Mouse (Mus musculus): Measurements from ENCODE around the gene Nrg3. TPM values are rescaled to one million over a fixed set of nuclear protein-coding genes. Genes with fewer than 3 reads are reported as not detected.

Nrg3 gene
- polyA plus RNA-seq (2014; fragmentation: Nextera tagmentation; extraction: Ambion mirVana): 14.4 and 15.9 TPM in 2 replicates

DNA sequence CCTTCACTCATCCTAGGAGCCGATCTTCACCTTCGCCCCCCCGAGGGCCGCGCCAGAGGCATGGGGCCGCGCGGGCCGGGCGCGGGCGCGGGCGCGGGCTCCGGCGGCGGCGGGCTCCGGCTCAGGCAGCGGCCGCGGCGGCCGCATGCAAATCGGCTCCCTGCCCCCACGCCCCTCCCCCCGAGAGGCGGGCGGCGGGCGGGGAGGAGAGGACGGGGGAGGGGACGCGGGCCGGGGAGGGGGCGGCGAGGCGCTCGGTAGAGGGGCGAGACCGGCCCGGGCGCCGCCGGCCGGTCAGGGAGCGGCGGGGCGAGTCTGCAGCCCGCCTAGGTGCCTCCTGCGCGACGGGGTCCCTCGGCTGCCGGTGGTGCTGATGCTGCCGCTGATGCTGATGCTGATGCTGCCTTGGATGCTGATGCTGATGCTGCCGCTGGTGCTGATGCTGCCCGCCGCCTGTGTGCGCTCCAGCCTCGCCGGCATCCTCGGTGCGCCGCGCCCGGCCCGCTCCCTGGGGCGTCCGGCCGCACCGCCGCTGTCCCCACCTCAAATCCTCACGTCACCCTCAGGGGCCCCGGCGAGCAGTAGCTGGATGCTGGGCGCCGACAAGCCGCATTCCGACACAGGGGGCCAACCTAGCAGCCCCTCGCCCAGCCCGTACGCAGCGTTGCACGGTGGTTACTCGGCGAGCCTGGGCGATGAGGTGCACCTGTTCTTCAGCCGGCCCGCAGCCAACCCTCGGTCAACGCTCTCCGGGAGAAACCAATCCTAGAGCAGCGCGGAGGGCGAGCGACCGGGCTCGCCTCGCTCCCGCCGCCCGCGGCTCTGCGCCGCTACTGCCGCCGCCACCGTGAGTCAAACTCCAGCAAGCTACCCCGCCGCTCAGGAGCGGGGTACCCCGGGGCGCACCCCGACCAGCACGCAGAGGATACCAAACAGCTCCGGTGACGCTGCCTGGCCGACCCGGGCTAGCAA, at the start of gene Nrg3:
Gene Nrg3 (minus strand): TSS at position 299 of the 972 bp plus-strand sequence.
- Histone ChIP-seq H3K4me1 (replicated peaks; ENCODE audit: control insufficient read depth, insufficient read depth, low read length) (peaks cover 13% of the 10 kb centered on the region; the same call in 1 of the 2 replicates), H3K9ac (peak within 1 kb of the TSS; percentile 94), H3K36me3 (replicated peaks; ENCODE audit: control insufficient read depth, insufficient read depth) (no peaks in the 10 kb centered on the region), H3K27me3 (ENCODE audit: control insufficient read depth, insufficient read depth, low read length) (peaks cover 10% of the 10 kb centered on the region; the same call in 1 of the 2 replicates), H3K27ac (peak within 1 kb of the TSS; percentile 95), H3K4me2 (replicated peaks) (peak within 1 kb of the TSS; percentile 59), H3K9me3 (ENCODE audit: control insufficient read depth, low read length) (no peaks in the 10 kb centered on the region), H3K4me3 (replicated peaks; ENCODE audit: low read length) (peak within 1 kb of the TSS; percentile 83)
- WGBS: under 1% methylated on average over 86 of the region's 121 CpGs
- DNase-seq (ENCODE audit: low spot score) (peak; percentile 70), ATAC-seq (ENCODE audit: low FRiP score) (peak; percentile 77)

GRCm38 (mm10) chr14:39508956-39509355, 36.1 kb upstream of the Nrg3 start:
- WGBS: 92% methylated on average over 1 of the region's 1 CpGs
- Histone ChIP-seq H3K36me3 (replicated peaks; ENCODE audit: control insufficient read depth, insufficient read depth) (no peaks in the 10 kb centered on the region), H3K4me2 (replicated peaks) (no peak overlapping the region), H3K9me3 (ENCODE audit: control insufficient read depth, low read length) (no peaks in the 10 kb centered on the region), H3K27ac (no peak overlapping the region), H3K9ac (no peak overlapping the region), H3K27me3 (ENCODE audit: control insufficient read depth, insufficient read depth, low read length) (no peaks in the 10 kb centered on the region), H3K4me3 (replicated peaks; ENCODE audit: low read length) (no peak overlapping the region), H3K4me1 (replicated peaks; ENCODE audit: control insufficient read depth, insufficient read depth, low read length) (no peaks in the 10 kb centered on the region)
- no peak for DNase-seq (ENCODE audit: low spot score)
- ATAC-seq (ENCODE audit: low FRiP score): no peak

DNA sequence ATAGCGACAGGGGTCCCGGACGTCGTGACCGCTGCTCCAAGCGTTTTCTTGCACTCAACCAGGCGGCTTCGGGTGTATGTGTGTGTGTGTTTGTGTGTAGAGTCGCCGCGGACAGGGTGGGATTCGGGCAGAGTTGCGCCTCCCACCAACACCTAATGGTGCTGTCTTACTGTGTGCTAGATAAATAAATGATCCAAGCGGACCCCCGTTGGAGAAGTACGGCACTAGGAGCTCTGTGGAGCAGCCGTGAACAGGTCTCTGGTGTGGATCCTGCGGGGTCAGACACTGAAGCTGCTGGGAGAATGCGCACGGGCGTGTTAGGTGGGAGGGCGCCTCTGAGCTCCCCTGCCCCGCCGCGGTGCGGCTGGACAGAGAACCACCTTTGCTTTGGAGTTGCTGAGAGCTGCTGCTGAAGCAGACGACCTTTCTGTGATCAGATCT, 903 bp upstream of the Nrg3 start:
- Histone ChIP-seq H3K4me3 (replicated peaks; ENCODE audit: low read length) (peak overlapping the region; percentile 83), H3K27me3 (ENCODE audit: control insufficient read depth, insufficient read depth, low read length) (peaks cover 10% of the 10 kb centered on the region; the same call in 1 of the 2 replicates), H3K4me1 (replicated peaks; ENCODE audit: control insufficient read depth, insufficient read depth, low read length) (peaks cover 11% of the 10 kb centered on the region; the same call in 1 of the 2 replicates), H3K9ac (peak overlapping the region; percentile 94), H3K9me3 (ENCODE audit: control insufficient read depth, low read length) (no peaks in the 10 kb centered on the region), H3K27ac (peak overlapping the region; percentile 95), H3K36me3 (replicated peaks; ENCODE audit: control insufficient read depth, insufficient read depth) (no peaks in the 10 kb centered on the region), H3K4me2 (replicated peaks) (peak overlapping the region; percentile 59)
- ATAC-seq (ENCODE audit: low FRiP score) (peak; percentile 56), DNase-seq (ENCODE audit: low spot score) (peak; percentile 65)
- WGBS: 1% methylated on average over 27 of the region's 27 CpGs

GRCm38 (mm10) chr14:39472146-39472751, 639 bp downstream of the Nrg3 start:
- Histone ChIP-seq H3K27me3 (ENCODE audit: control insufficient read depth, insufficient read depth, low read length) (peaks cover 10% of the 10 kb centered on the region; the same call in 1 of the 2 replicates), H3K4me3 (replicated peaks; ENCODE audit: low read length) (peak overlapping the region; percentile 83), H3K27ac (peak overlapping the region; percentile 95), H3K4me2 (replicated peaks) (peak overlapping the region; percentile 59), H3K9me3 (ENCODE audit: control insufficient read depth, low read length) (no peaks in the 10 kb centered on the region), H3K4me1 (replicated peaks; ENCODE audit: control insufficient read depth, insufficient read depth, low read length) (peaks cover 13% of the 10 kb centered on the region; the same call in 1 of the 2 replicates), H3K36me3 (replicated peaks; ENCODE audit: control insufficient read depth, insufficient read depth) (no peaks in the 10 kb centered on the region), H3K9ac (peak overlapping the region; percentile 94)
- WGBS: under 1% methylated on average over 53 of the region's 56 CpGs
- peak; percentile 43 for ATAC-seq (ENCODE audit: low FRiP score)
- peak; percentile 26 for DNase-seq (ENCODE audit: low spot score)

DNA sequence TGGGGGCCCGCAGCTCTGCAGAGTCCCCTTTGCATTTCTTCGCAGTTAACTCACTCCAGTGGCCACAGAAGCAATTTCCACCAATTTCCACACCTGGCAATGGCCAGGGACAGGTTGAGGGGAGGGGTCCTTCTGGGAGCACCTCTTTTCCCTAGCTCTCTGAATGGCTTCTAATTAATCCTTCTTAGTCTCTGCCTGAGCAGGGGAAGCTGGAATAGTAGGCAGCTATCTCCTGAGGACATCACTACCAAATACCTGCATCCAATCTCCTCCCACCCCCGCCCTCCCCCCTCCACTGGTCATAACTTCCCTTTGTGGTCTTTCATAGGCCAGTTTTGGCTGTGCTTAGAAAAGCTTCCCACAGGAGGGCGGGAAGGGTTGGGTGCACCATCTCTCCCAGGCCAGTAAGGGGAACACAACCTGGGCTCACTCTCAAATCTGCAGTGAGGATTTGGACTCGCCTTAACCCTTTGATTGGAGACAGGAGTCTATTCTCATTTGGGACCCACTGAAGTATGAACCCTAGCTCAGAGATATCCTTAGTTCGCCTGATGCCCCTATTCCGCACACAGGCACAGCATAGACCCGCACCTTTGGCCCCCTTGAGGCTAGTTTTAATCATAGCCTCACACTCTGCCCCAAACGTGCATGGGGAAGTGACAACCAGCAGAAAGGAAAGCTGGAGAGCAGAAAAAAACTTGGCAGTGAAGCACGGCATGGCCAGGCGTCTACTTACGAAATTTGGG, 1.5 kb downstream of the Nrg3 start:
- Histone ChIP-seq H3K9ac (peak overlapping the region; percentile 94), H3K4me3 (replicated peaks; ENCODE audit: low read length) (peak overlapping the region; percentile 83), H3K4me2 (replicated peaks) (peak overlapping the region; percentile 59), H3K27me3 (ENCODE audit: control insufficient read depth, insufficient read depth, low read length) (peaks cover 10% of the 10 kb centered on the region; the same call in 1 of the 2 replicates), H3K27ac (peak overlapping the region; percentile 95), H3K9me3 (ENCODE audit: control insufficient read depth, low read length) (no peaks in the 10 kb centered on the region), H3K4me1 (replicated peaks; ENCODE audit: control insufficient read depth, insufficient read depth, low read length) (peaks cover 13% of the 10 kb centered on the region; the same call in 1 of the 2 replicates), H3K36me3 (replicated peaks; ENCODE audit: control insufficient read depth, insufficient read depth) (no peaks in the 10 kb centered on the region)
- ATAC-seq (ENCODE audit: low FRiP score): peak; percentile 9; the same call in 1 of the 2 replicates
- WGBS: 4% methylated on average over 12 of the region's 12 CpGs
- DNase-seq (ENCODE audit: low spot score): peak; percentile 36

DNA sequence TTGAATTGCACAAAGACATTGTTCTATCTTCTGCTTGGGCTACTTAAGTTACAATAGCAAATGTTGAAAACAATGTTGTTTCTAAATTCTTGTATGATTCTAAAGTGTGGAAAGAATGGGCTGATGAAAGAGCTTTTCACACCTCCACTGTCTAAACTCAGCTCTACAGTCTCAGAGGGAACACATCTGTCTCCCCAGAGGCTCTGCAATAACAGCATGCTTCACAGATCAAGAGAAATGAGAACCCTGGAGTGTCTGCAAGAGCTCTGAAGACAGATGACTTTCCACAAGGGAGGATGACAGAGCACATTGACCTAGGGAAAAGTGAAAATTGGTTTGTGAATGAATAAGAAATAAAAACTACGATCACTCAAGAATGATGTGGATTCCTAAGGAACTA, 27.4 kb downstream of the Nrg3 start:
- no peak overlapping the region for H3K27ac ChIP-seq
- DNase-seq (ENCODE audit: low spot score) (no peak), ATAC-seq (ENCODE audit: low FRiP score) (no peak)
- no peak overlapping the region for H3K4me2 ChIP-seq (replicated peaks)
- H3K9ac ChIP-seq: no peak overlapping the region
- no peak overlapping the region for H3K4me3 ChIP-seq (replicated peaks; ENCODE audit: low read length)
- H3K9me3 ChIP-seq (ENCODE audit: control insufficient read depth, low read length): no peaks in the 10 kb centered on the region
- no peaks in the 10 kb centered on the region for H3K27me3 ChIP-seq (ENCODE audit: control insufficient read depth, insufficient read depth, low read length)
- no peaks in the 10 kb centered on the region for H3K4me1 ChIP-seq (replicated peaks; ENCODE audit: control insufficient read depth, insufficient read depth, low read length)
- WGBS: 75% methylated on average over 1 of the region's 1 CpGs
- no peaks in the 10 kb centered on the region for H3K36me3 ChIP-seq (replicated peaks; ENCODE audit: control insufficient read depth, insufficient read depth)

GRCm38 (mm10) chr14:39428503-39428902, 44.4 kb downstream of the Nrg3 start:
- Histone ChIP-seq H3K9me3 (ENCODE audit: control insufficient read depth, low read length) (no peaks in the 10 kb centered on the region), H3K4me3 (replicated peaks; ENCODE audit: low read length) (no peak overlapping the region), H3K27me3 (ENCODE audit: control insufficient read depth, insufficient read depth, low read length) (no peaks in the 10 kb centered on the region), H3K36me3 (replicated peaks; ENCODE audit: control insufficient read depth, insufficient read depth) (no peaks in the 10 kb centered on the region), H3K9ac (no peak overlapping the region), H3K4me2 (replicated peaks) (no peak overlapping the region), H3K27ac (no peak overlapping the region), H3K4me1 (replicated peaks; ENCODE audit: control insufficient read depth, insufficient read depth, low read length) (no peaks in the 10 kb centered on the region)
- ATAC-seq (ENCODE audit: low FRiP score): no peak
- WGBS: 93% methylated on average over 5 of the region's 5 CpGs
- DNase-seq (ENCODE audit: low spot score): no peak

DNA sequence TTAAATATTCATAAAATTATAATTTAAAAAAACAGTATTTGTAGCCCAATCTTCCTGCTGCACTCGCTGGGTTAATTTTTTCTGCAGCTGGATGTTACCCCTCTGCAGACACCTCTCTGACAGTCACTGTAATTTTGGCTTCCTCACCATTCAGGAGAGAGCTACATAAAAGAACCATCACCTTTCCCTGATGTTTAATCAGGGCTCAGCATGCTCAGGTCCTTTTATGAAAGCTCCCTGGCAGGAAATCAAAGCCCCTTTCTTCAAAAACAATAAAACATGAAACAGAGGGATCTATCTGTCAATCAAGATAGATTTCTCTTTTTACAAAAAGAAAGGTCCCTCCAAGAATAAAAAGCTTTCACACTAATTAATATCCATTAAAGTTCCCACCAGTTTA, 51.0 kb downstream of the Nrg3 start:
- Histone ChIP-seq H3K27me3 (ENCODE audit: control insufficient read depth, insufficient read depth, low read length) (no peaks in the 10 kb centered on the region), H3K4me1 (replicated peaks; ENCODE audit: control insufficient read depth, insufficient read depth, low read length) (no peaks in the 10 kb centered on the region), H3K4me3 (replicated peaks; ENCODE audit: low read length) (no peak overlapping the region), H3K9me3 (ENCODE audit: control insufficient read depth, low read length) (no peaks in the 10 kb centered on the region), H3K9ac (no peak overlapping the region), H3K4me2 (replicated peaks) (no peak overlapping the region), H3K36me3 (replicated peaks; ENCODE audit: control insufficient read depth, insufficient read depth) (no peaks in the 10 kb centered on the region), H3K27ac (no peak overlapping the region)
- WGBS: 21% methylated on average over 1 of the region's 1 CpGs
- ATAC-seq (ENCODE audit: low FRiP score) (no peak), DNase-seq (ENCODE audit: low spot score) (no peak)

All from hindbrain, embryonic 14.5 days (tissue).